Mouse (Mus musculus): Measurements from ENCODE around the gene Cby1. TPM values are rescaled to one million over a fixed set of nuclear protein-coding genes. Genes with fewer than 3 reads are reported as not detected.
"Not testable (repeated sequence)": the region's sequence is repeated elsewhere in the genome, so short reads cannot be mapped to it uniquely, and the experiment has no call there.

Cby1 gene
- polyA plus RNA-seq, 1 experiment = 22.0 TPM

- no peaks in the 10 kb centered on the region for H3K9me3 ChIP-seq (replicated peaks; ENCODE audit: control insufficient read depth, insufficient read depth, low read length, poor library complexity, severe bottlenecking)
- peaks cover 37% of the 10 kb centered on the region for H3K36me3 ChIP-seq (ENCODE audit: control insufficient read depth, insufficient read depth, low read length, poor library complexity, severe bottlenecking)
- H3K27ac ChIP-seq (ENCODE audit: insufficient read depth, low read length) = peak within 1 kb of the TSS; percentile 78
- no peaks in the 10 kb centered on the region for H3K4me1 ChIP-seq (ENCODE audit: control insufficient read depth, insufficient read depth, low read length)
- peak within 1 kb of the TSS; percentile 92 for H3K9ac ChIP-seq (ENCODE audit: low read depth, poor library complexity, severe bottlenecking)
- peak within 1 kb of the TSS; percentile 91 for H3K4me3 ChIP-seq (ENCODE audit: low read depth, low read length)
- peak; percentile 45 for TF ChIP-seq CTCF (IDR thresholded peaks at IDR 0.05; ENCODE audit: low read depth, low read length)
- peak; percentile 56; the same call in 1 of the 2 replicates for TF ChIP-seq EP300 (IDR thresholded peaks at IDR 0.05; ENCODE audit: insufficient read depth, low read depth, low read length)
- no peak for TF ChIP-seq POLR2A (IDR thresholded peaks at IDR 0.05; ENCODE audit: insufficient read depth, low read length)
- H3K27me3 ChIP-seq (ENCODE audit: control insufficient read depth, insufficient read depth, low read length, poor library complexity, severe bottlenecking) = no peaks in the 10 kb centered on the region
These were observed 11.4 kb downstream of the Cby1 start, which contains the start of gene Tomm22 for GRCm38 (mm10) chr15:79670249-79670971. Tomm22 (plus strand) TSS chr15:79670861.

DNA sequence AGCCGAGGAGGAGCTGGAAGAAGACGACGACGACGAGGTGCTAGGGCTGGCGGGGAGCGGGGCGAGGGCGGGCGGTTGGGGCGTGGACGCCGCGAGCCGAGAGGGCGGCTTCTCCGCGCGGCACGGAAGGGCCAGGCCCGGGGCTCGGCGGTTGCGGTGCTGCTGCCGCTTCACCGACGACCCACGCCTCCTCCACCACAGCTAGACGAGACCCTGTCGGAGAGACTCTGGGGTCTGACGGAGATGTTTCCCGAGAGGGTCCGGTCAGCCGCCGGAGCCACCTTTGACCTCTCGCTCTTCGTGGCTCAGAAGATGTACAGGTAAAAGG is 11.9 kb downstream of the Cby1 start:
- Histone ChIP-seq H3K27ac (ENCODE audit: insufficient read depth, low read length) (no peak overlapping the region), H3K4me3 (ENCODE audit: low read depth, low read length) (peak overlapping the region; percentile 91), H3K27me3 (ENCODE audit: control insufficient read depth, insufficient read depth, low read length, poor library complexity, severe bottlenecking) (no peaks in the 10 kb centered on the region), H3K4me1 (ENCODE audit: control insufficient read depth, insufficient read depth, low read length) (no peaks in the 10 kb centered on the region), H3K9ac (ENCODE audit: low read depth, poor library complexity, severe bottlenecking) (peak overlapping the region; percentile 92), H3K9me3 (replicated peaks; ENCODE audit: control insufficient read depth, insufficient read depth, low read length, poor library complexity, severe bottlenecking) (no peaks in the 10 kb centered on the region), H3K36me3 (ENCODE audit: control insufficient read depth, insufficient read depth, low read length, poor library complexity, severe bottlenecking) (peaks cover 40% of the 10 kb centered on the region)
- no peak for TF ChIP-seq EP300 (IDR thresholded peaks at IDR 0.05; ENCODE audit: insufficient read depth, low read depth, low read length)
- TF ChIP-seq CTCF (IDR thresholded peaks at IDR 0.05; ENCODE audit: low read depth, low read length) = no peak
- no peak for TF ChIP-seq POLR2A (IDR thresholded peaks at IDR 0.05; ENCODE audit: insufficient read depth, low read length)

GRCm38 (mm10) chr15:79671828-79672348 is 12.9 kb downstream of the Cby1 start:
- not testable (repeated sequence) for H3K27ac ChIP-seq (ENCODE audit: insufficient read depth, low read length); H3K27me3 ChIP-seq (ENCODE audit: control insufficient read depth, insufficient read depth, low read length, poor library complexity, severe bottlenecking); H3K4me1 ChIP-seq (ENCODE audit: control insufficient read depth, insufficient read depth, low read length); H3K9me3 ChIP-seq (replicated peaks; ENCODE audit: control insufficient read depth, insufficient read depth, low read length, poor library complexity, severe bottlenecking)
- peak overlapping the region; percentile 64 for H3K4me3 ChIP-seq (ENCODE audit: low read depth, low read length)
- peaks cover 47% of the 10 kb centered on the region for H3K36me3 ChIP-seq (ENCODE audit: control insufficient read depth, insufficient read depth, low read length, poor library complexity, severe bottlenecking)
- H3K9ac ChIP-seq (ENCODE audit: low read depth, poor library complexity, severe bottlenecking) = peak overlapping the region; percentile 92; the same call in 1 of the 2 replicates

DNA sequence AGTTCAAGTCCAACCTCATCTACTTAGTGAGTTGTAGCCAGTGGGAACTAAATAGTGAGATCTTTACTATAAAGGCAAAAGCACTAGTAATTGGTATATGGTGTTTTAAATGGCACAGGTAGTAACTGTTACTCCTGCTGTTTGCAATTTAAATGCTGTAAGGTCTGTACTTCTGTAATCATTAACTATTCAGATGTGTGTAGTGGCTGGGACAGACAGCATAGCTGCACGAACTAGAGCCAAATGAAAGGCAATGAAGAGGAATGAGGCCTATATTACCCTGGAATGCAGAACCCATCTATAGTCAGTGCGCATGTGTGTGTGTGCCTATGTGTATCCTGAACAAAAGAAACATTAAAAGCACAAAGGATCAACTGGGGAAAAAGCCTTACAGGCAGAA is 18.9 kb downstream of the Cby1 start:
- Histone ChIP-seq H3K9ac (ENCODE audit: low read depth, poor library complexity, severe bottlenecking) (no peak overlapping the region), H3K36me3 (ENCODE audit: control insufficient read depth, insufficient read depth, low read length, poor library complexity, severe bottlenecking) (peaks cover 33% of the 10 kb centered on the region), H3K9me3 (replicated peaks; ENCODE audit: control insufficient read depth, insufficient read depth, low read length, poor library complexity, severe bottlenecking) (no peaks in the 10 kb centered on the region), H3K27ac (ENCODE audit: insufficient read depth, low read length) (no peak overlapping the region), H3K4me1 (ENCODE audit: control insufficient read depth, insufficient read depth, low read length) (no peaks in the 10 kb centered on the region), H3K4me3 (ENCODE audit: low read depth, low read length) (no peak overlapping the region), H3K27me3 (ENCODE audit: control insufficient read depth, insufficient read depth, low read length, poor library complexity, severe bottlenecking) (no peaks in the 10 kb centered on the region)
- no peak for TF ChIP-seq POLR2A (IDR thresholded peaks at IDR 0.05; ENCODE audit: insufficient read depth, low read length)
- TF ChIP-seq CTCF (IDR thresholded peaks at IDR 0.05; ENCODE audit: low read depth, low read length) = no peak
- TF ChIP-seq EP300 (IDR thresholded peaks at IDR 0.05; ENCODE audit: insufficient read depth, low read depth, low read length) = no peak

GRCm38 (mm10) chr15:79681973-79682372 is 23.0 kb downstream of the Cby1 start:
- H3K36me3 ChIP-seq (ENCODE audit: control insufficient read depth, insufficient read depth, low read length, poor library complexity, severe bottlenecking) = no peaks in the 10 kb centered on the region; the same call in 1 of the 2 replicates
- no peak for TF ChIP-seq EP300 (IDR thresholded peaks at IDR 0.05; ENCODE audit: insufficient read depth, low read depth, low read length)
- no peak for TF ChIP-seq POLR2A (IDR thresholded peaks at IDR 0.05; ENCODE audit: insufficient read depth, low read length)
- no peak for TF ChIP-seq CTCF (IDR thresholded peaks at IDR 0.05; ENCODE audit: low read depth, low read length)
- no peak overlapping the region for H3K9ac ChIP-seq (ENCODE audit: low read depth, poor library complexity, severe bottlenecking)
- no peak overlapping the region for H3K27ac ChIP-seq (ENCODE audit: insufficient read depth, low read length)
- H3K9me3 ChIP-seq (replicated peaks; ENCODE audit: control insufficient read depth, insufficient read depth, low read length, poor library complexity, severe bottlenecking) = no peaks in the 10 kb centered on the region
- peaks cover 4% of the 10 kb centered on the region for H3K4me1 ChIP-seq (ENCODE audit: control insufficient read depth, insufficient read depth, low read length)
- H3K27me3 ChIP-seq (ENCODE audit: control insufficient read depth, insufficient read depth, low read length, poor library complexity, severe bottlenecking) = no peaks in the 10 kb centered on the region
- H3K4me3 ChIP-seq (ENCODE audit: low read depth, low read length) = no peak overlapping the region

GRCm38 (mm10) chr15:79683146-79683545 is 24.1 kb downstream of the Cby1 start:
- Histone ChIP-seq H3K4me3 (ENCODE audit: low read depth, low read length) (no peak overlapping the region), H3K36me3 (ENCODE audit: control insufficient read depth, insufficient read depth, low read length, poor library complexity, severe bottlenecking) (no peaks in the 10 kb centered on the region), H3K9me3 (replicated peaks; ENCODE audit: control insufficient read depth, insufficient read depth, low read length, poor library complexity, severe bottlenecking) (no peaks in the 10 kb centered on the region), H3K9ac (ENCODE audit: low read depth, poor library complexity, severe bottlenecking) (no peak overlapping the region), H3K27ac (ENCODE audit: insufficient read depth, low read length) (no peak overlapping the region), H3K27me3 (ENCODE audit: control insufficient read depth, insufficient read depth, low read length, poor library complexity, severe bottlenecking) (no peaks in the 10 kb centered on the region), H3K4me1 (ENCODE audit: control insufficient read depth, insufficient read depth, low read length) (peaks cover 4% of the 10 kb centered on the region)
- TF ChIP-seq EP300 (IDR thresholded peaks at IDR 0.05; ENCODE audit: insufficient read depth, low read depth, low read length) (no peak), CTCF (IDR thresholded peaks at IDR 0.05; ENCODE audit: low read depth, low read length) (no peak), POLR2A (IDR thresholded peaks at IDR 0.05; ENCODE audit: insufficient read depth, low read length) (no peak)
